Mouse (Mus musculus): ENCODE data around the gene Naglu. TPM values are rescaled to one million over a fixed set of nuclear protein-coding genes. Genes with fewer than 3 reads are reported as not detected.

Naglu gene
- polyA plus RNA-seq, 1 experiment from 2014 or later: 12.7 TPM

GRCm38 (mm10) chr11:101061049-101061448 lies 8.8 kb upstream of the Naglu start:
- Histone ChIP-seq H3K9ac (ENCODE audit: low read length) (no peak overlapping the region), H3K27me3 (replicated peaks; ENCODE audit: control insufficient read depth, insufficient read depth, low read length) (no peaks in the 10 kb centered on the region), H3K36me3 (ENCODE audit: control insufficient read depth, insufficient read depth, low read length) (no peaks in the 10 kb centered on the region), H3K4me2 (ENCODE audit: low read length) (no peak overlapping the region), H3K9me3 (ENCODE audit: control insufficient read depth, low read length) (no peaks in the 10 kb centered on the region), H3K4me3 (ENCODE audit: low read depth, low read length) (no peak overlapping the region), H3K4me1 (replicated peaks; ENCODE audit: control insufficient read depth, insufficient read depth, low read length) (peaks cover 74% of the 10 kb centered on the region), H3K27ac (ENCODE audit: low read depth) (peak overlapping the region; percentile 90)
- no peak for DNase-seq (ENCODE audit: low spot score)
- no peak for ATAC-seq (replicated peaks; ENCODE audit: low FRiP score, low TSS enrichment, low read depth)
- 80% methylated on average over 5 of the region's 5 CpGs for WGBS

- peaks cover 68% of the 10 kb centered on the region for H3K4me1 ChIP-seq (replicated peaks; ENCODE audit: control insufficient read depth, insufficient read depth, low read length)
Measured at GRCm38 (mm10) chr11:101062165-101062884, 7.5 kb upstream of the Naglu start.

GRCm38 (mm10) chr11:101062971-101063675 lies 6.7 kb upstream of the Naglu start:
- no peak overlapping the region for H3K4me3 ChIP-seq (ENCODE audit: low read depth, low read length)
- DNase-seq (ENCODE audit: low spot score): no peak
- peaks cover 63% of the 10 kb centered on the region for H3K4me1 ChIP-seq (replicated peaks; ENCODE audit: control insufficient read depth, insufficient read depth, low read length)
- H3K9ac ChIP-seq (ENCODE audit: low read length): no peak overlapping the region
- peak overlapping the region; percentile 94 for H3K27ac ChIP-seq (ENCODE audit: low read depth)
- no peaks in the 10 kb centered on the region for H3K27me3 ChIP-seq (replicated peaks; ENCODE audit: control insufficient read depth, insufficient read depth, low read length)
- H3K36me3 ChIP-seq (ENCODE audit: control insufficient read depth, insufficient read depth, low read length): no peaks in the 10 kb centered on the region
- peak overlapping the region; percentile 6; the same call in 1 of the 2 replicates for H3K4me2 ChIP-seq (ENCODE audit: low read length)
- WGBS: 55% methylated on average over 14 of the region's 14 CpGs
- peak; percentile 11; the same call in 1 of the 2 replicates for ATAC-seq (replicated peaks; ENCODE audit: low FRiP score, low TSS enrichment, low read depth)
- H3K9me3 ChIP-seq (ENCODE audit: control insufficient read depth, low read length): no peaks in the 10 kb centered on the region

More at GRCm38 (mm10) chr11:101062165-101062884, 7.5 kb upstream of the Naglu start:
- H3K36me3 ChIP-seq (ENCODE audit: control insufficient read depth, insufficient read depth, low read length): no peaks in the 10 kb centered on the region
- peak overlapping the region; percentile 94; the same call in 1 of the 2 replicates for H3K27ac ChIP-seq (ENCODE audit: low read depth)
- ATAC-seq (replicated peaks; ENCODE audit: low FRiP score, low TSS enrichment, low read depth) (no peak), DNase-seq (ENCODE audit: low spot score) (no peak)
- 73% methylated on average over 12 of the region's 12 CpGs for WGBS
- no peaks in the 10 kb centered on the region for H3K9me3 ChIP-seq (ENCODE audit: control insufficient read depth, low read length)
- H3K4me2 ChIP-seq (ENCODE audit: low read length): no peak overlapping the region
- no peak overlapping the region for H3K9ac ChIP-seq (ENCODE audit: low read length)
- H3K27me3 ChIP-seq (replicated peaks; ENCODE audit: control insufficient read depth, insufficient read depth, low read length): no peaks in the 10 kb centered on the region
- H3K4me3 ChIP-seq (ENCODE audit: low read depth, low read length): no peak overlapping the region

- no peaks in the 10 kb centered on the region for H3K9me3 ChIP-seq (ENCODE audit: control insufficient read depth, low read length)
- H3K4me3 ChIP-seq (ENCODE audit: low read depth, low read length): no peak overlapping the region
- H3K36me3 ChIP-seq (ENCODE audit: control insufficient read depth, insufficient read depth, low read length): no peaks in the 10 kb centered on the region
- DNase-seq (ENCODE audit: low spot score) (peak; percentile 76), ATAC-seq (replicated peaks; ENCODE audit: low FRiP score, low TSS enrichment, low read depth) (peak; percentile 53)
- WGBS: 14% methylated on average over 12 of the region's 12 CpGs
- peak overlapping the region; percentile 94 for H3K27ac ChIP-seq (ENCODE audit: low read depth)
- no peak overlapping the region for H3K9ac ChIP-seq (ENCODE audit: low read length)
- no peaks in the 10 kb centered on the region for H3K27me3 ChIP-seq (replicated peaks; ENCODE audit: control insufficient read depth, insufficient read depth, low read length)
- peak overlapping the region; percentile 6; the same call in 1 of the 2 replicates for H3K4me2 ChIP-seq (ENCODE audit: low read length)
- peaks cover 57% of the 10 kb centered on the region for H3K4me1 ChIP-seq (replicated peaks; ENCODE audit: control insufficient read depth, insufficient read depth, low read length)
Measured at GRCm38 (mm10) chr11:101063676-101064327, 6.0 kb upstream of the Naglu start.

- no peak overlapping the region for H3K9ac ChIP-seq (ENCODE audit: low read length)
- H3K27ac ChIP-seq (ENCODE audit: low read depth): peak overlapping the region; percentile 94
- WGBS: 70% methylated on average over 4 of the region's 4 CpGs
- no peaks in the 10 kb centered on the region for H3K27me3 ChIP-seq (replicated peaks; ENCODE audit: control insufficient read depth, insufficient read depth, low read length)
- no peaks in the 10 kb centered on the region for H3K36me3 ChIP-seq (ENCODE audit: control insufficient read depth, insufficient read depth, low read length)
- H3K9me3 ChIP-seq (ENCODE audit: control insufficient read depth, low read length): no peaks in the 10 kb centered on the region
- peaks cover 52% of the 10 kb centered on the region for H3K4me1 ChIP-seq (replicated peaks; ENCODE audit: control insufficient read depth, insufficient read depth, low read length)
- no peak overlapping the region for H3K4me2 ChIP-seq (ENCODE audit: low read length)
- DNase-seq (ENCODE audit: low spot score) (no peak), ATAC-seq (replicated peaks; ENCODE audit: low FRiP score, low TSS enrichment, low read depth) (no peak)
- H3K4me3 ChIP-seq (ENCODE audit: low read depth, low read length): no peak overlapping the region
Measured at GRCm38 (mm10) chr11:101064462-101064861, 5.3 kb upstream of the Naglu start.

- H3K9ac ChIP-seq (ENCODE audit: low read length): no peak overlapping the region
- no peaks in the 10 kb centered on the region for H3K36me3 ChIP-seq (ENCODE audit: control insufficient read depth, insufficient read depth, low read length)
- no peak overlapping the region for H3K27ac ChIP-seq (ENCODE audit: low read depth)
- WGBS: 91% methylated on average over 9 of the region's 9 CpGs
- H3K4me1 ChIP-seq (replicated peaks; ENCODE audit: control insufficient read depth, insufficient read depth, low read length): peaks cover 47% of the 10 kb centered on the region
- no peaks in the 10 kb centered on the region for H3K9me3 ChIP-seq (ENCODE audit: control insufficient read depth, low read length)
- H3K4me2 ChIP-seq (ENCODE audit: low read length): no peak overlapping the region
- no peaks in the 10 kb centered on the region for H3K27me3 ChIP-seq (replicated peaks; ENCODE audit: control insufficient read depth, insufficient read depth, low read length)
- ATAC-seq (replicated peaks; ENCODE audit: low FRiP score, low TSS enrichment, low read depth): no peak
- no peak overlapping the region for H3K4me3 ChIP-seq (ENCODE audit: low read depth, low read length)
- DNase-seq (ENCODE audit: low spot score): no peak
Measured at GRCm38 (mm10) chr11:101065002-101065401, 4.8 kb upstream of the Naglu start.

GRCm38 (mm10) chr11:101066549-101067412 lies 3.0 kb upstream of the Naglu start:
- WGBS: 21% methylated on average over 18 of the region's 18 CpGs
- H3K27ac ChIP-seq (ENCODE audit: low read depth): no peak overlapping the region
- peak; percentile 16; the same call in 1 of the 2 replicates for ATAC-seq (replicated peaks; ENCODE audit: low FRiP score, low TSS enrichment, low read depth)

GRCm38 (mm10) chr11:101070189-101070527 lies 346 bp downstream of the Naglu start:
- Histone ChIP-seq H3K27ac (ENCODE audit: low read depth) (no peak overlapping the region), H3K9me3 (ENCODE audit: control insufficient read depth, low read length) (no peaks in the 10 kb centered on the region)
- 0% methylated on average over 36 of the region's 36 CpGs for WGBS

More at GRCm38 (mm10) chr11:101066549-101067412, 3.0 kb upstream of the Naglu start:
- H3K27me3 ChIP-seq (replicated peaks; ENCODE audit: control insufficient read depth, insufficient read depth, low read length): 0 out of 2 replicates have a peak, but pooled peaks cover 3% of the 10 kb centered on the region
- peaks cover 38% of the 10 kb centered on the region for H3K4me1 ChIP-seq (replicated peaks; ENCODE audit: control insufficient read depth, insufficient read depth, low read length)
- no peaks in the 10 kb centered on the region for H3K9me3 ChIP-seq (ENCODE audit: control insufficient read depth, low read length)
- DNase-seq (ENCODE audit: low spot score): peak; percentile 94
- H3K4me3 ChIP-seq (ENCODE audit: low read depth, low read length): peak overlapping the region; percentile 15
- peak overlapping the region; percentile 50 for H3K4me2 ChIP-seq (ENCODE audit: low read length)
- no peak overlapping the region for H3K9ac ChIP-seq (ENCODE audit: low read length)
- H3K36me3 ChIP-seq (ENCODE audit: control insufficient read depth, insufficient read depth, low read length): no peaks in the 10 kb centered on the region

More at GRCm38 (mm10) chr11:101070189-101070527, 346 bp downstream of the Naglu start:
- Histone ChIP-seq H3K4me1 (replicated peaks; ENCODE audit: control insufficient read depth, insufficient read depth, low read length) (peaks cover 11% of the 10 kb centered on the region; the same call in 1 of the 2 replicates), H3K27me3 (replicated peaks; ENCODE audit: control insufficient read depth, insufficient read depth, low read length) (0 out of 2 replicates have a peak, but pooled peaks cover 3% of the 10 kb centered on the region), H3K4me2 (ENCODE audit: low read length) (peak overlapping the region; percentile 99), H3K4me3 (ENCODE audit: low read depth, low read length) (peak overlapping the region; percentile 70), H3K9ac (ENCODE audit: low read length) (peak overlapping the region; percentile 64), H3K36me3 (ENCODE audit: control insufficient read depth, insufficient read depth, low read length) (no peaks in the 10 kb centered on the region)
- ATAC-seq (replicated peaks; ENCODE audit: low FRiP score, low TSS enrichment, low read depth) (peak; percentile 40), DNase-seq (ENCODE audit: low spot score) (no peak)
